Mouse (Mus musculus) bone marrow, adult 2 months (tissue): ENCODE data around the gene Vac14.

Experiments
- CTCF ChIP-seq: fragments of 200-500 bp; IDR thresholded peaks from 2 replicates; pipeline ENCODE4 v1.5.1; 2011; ENCODE audit warnings: low read length, control low read depth; ENCODE audit not compliant: control insufficient read depth, insufficient read depth
- POLR2A ChIP-seq: fragments of 200-500 bp; IDR thresholded peaks from 2 replicates; pipeline ENCODE4 v1.6.1; 2011; ENCODE audit warnings: low read depth, mild to moderate bottlenecking, control low read depth, low read length, borderline replicate concordance; ENCODE audit not compliant: control insufficient read depth

DNA sequence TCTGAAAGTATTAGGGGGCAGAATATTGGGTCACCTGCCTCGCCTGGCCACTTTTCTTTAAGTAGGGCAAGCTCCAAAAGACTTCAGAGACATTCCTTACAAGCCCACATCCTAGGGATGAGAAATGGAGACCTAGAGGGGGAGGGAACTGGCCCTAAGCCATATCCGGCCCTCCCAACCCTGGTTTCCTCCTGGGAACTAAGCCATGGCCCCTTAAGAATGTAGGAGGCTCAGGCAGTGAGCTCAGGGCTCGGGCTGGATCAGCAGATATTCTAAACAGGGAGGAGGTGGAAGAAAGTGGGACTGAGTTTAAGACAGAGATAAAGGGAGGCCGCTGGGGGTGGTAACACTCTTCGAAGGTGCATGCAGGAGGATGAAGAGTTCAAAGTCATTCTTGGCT, 142.8 kb downstream of the Vac14 start:
- no peak for TF ChIP-seq CTCF
- no peak for TF ChIP-seq POLR2A
